Mouse (Mus musculus): ENCODE results near the gene Syce3.

Syce3 gene

GRCm38 (mm10) chr15:89425711-89426121, 15.4 kb upstream of the Syce3 start, which contains the start of gene Cpt1b:
Gene Cpt1b, minus strand, starts transcription at chr15:89425863.
- intact Hi-C loops (cut with DNase I), result no loop called here

- intact Hi-C loops (cut with DNase I), result no loop called here
Observed at GRCm38 (mm10) chr15:89424621-89425020, 14.3 kb upstream of the Syce3 start.

- intact Hi-C loops (cut with DNase I), result no loop called here
Observed at GRCm38 (mm10) chr15:89421938-89422337, 11.6 kb upstream of the Syce3 start.

- intact Hi-C loops (cut with DNase I), result no loop called here
Observed at GRCm38 (mm10) chr15:89415282-89415681, 5.0 kb upstream of the Syce3 start.

GRCm38 (mm10) chr15:89406691-89407090, 3.6 kb downstream of the Syce3 start:
- intact Hi-C loops (cut with DNase I), result no loop called here

- intact Hi-C loops (cut with DNase I), result no loop called here
Observed at GRCm38 (mm10) chr15:89404831-89405623, 5.3 kb downstream of the Syce3 start.

GRCm38 (mm10) chr15:89402471-89402870, 7.8 kb downstream of the Syce3 start:
- intact Hi-C loops (cut with DNase I), result no loop called here

- intact Hi-C loops (cut with DNase I), result no loop called here
Observed at GRCm38 (mm10) chr15:89399716-89400115, 10.6 kb downstream of the Syce3 start.

- intact Hi-C loops (cut with DNase I), result no loop called here
Observed at GRCm38 (mm10) chr15:89398146-89398545, 12.2 kb downstream of the Syce3 start.

GRCm38 (mm10) chr15:89396883-89397282, 13.4 kb downstream of the Syce3 start:
- intact Hi-C loops (cut with DNase I), result no loop called here

- intact Hi-C loops (cut with DNase I), result no loop called here
Observed at GRCm38 (mm10) chr15:89390081-89390480, 20.2 kb downstream of the Syce3 start.

GRCm38 (mm10) chr15:89387127-89387526, 23.2 kb downstream of the Syce3 start:
- intact Hi-C loops (cut with DNase I), result no loop called here

- intact Hi-C loops (cut with DNase I), result no loop called here
Observed at GRCm38 (mm10) chr15:89384617-89385016, 25.7 kb downstream of the Syce3 start, which contains the start of gene Klhdc7b. Gene Klhdc7b, plus strand, starts transcription at chr15:89384917.

GRCm38 (mm10) chr15:89379429-89379828, 30.9 kb downstream of the Syce3 start:
- intact Hi-C loops (cut with DNase I), result loop anchor here (5.0 kb wide), 1 partner anchor 53 kb away; no protein-coding TSS in a partner anchor

GRCm38 (mm10) chr15:89378831-89379401, 31.4 kb downstream of the Syce3 start, which contains the start of gene Odf3b:
Gene Odf3b, minus strand, starts transcription at chr15:89379282.
- intact Hi-C loops (cut with DNase I), result loop anchor here (5.0 kb wide), 1 partner anchor 53 kb away; no protein-coding TSS in a partner anchor

GRCm38 (mm10) chr15:89377938-89378828, 32.1 kb downstream of the Syce3 start:
- intact Hi-C loops (cut with DNase I), result loop anchor here (5.0 kb wide), 1 partner anchor 54 kb away; no protein-coding TSS in a partner anchor

- intact Hi-C loops (cut with DNase I), result loop anchor here (5.0 kb wide), 1 partner anchor 55 kb away; no protein-coding TSS in a partner anchor
Observed at GRCm38 (mm10) chr15:89377362-89377761, 32.9 kb downstream of the Syce3 start.

GRCm38 (mm10) chr15:89376957-89377356, 33.3 kb downstream of the Syce3 start, which contains the start of gene Tymp:
Gene Tymp, minus strand, starts transcription at chr15:89377039.
- intact Hi-C loops (cut with DNase I), result loop anchor here (5.0 kb wide), 1 partner anchor 55 kb away; no protein-coding TSS in a partner anchor

GRCm38 (mm10) chr15:89376040-89376439, 34.3 kb downstream of the Syce3 start:
- intact Hi-C loops (cut with DNase I), result loop anchor here (5.0 kb wide), 1 partner anchor 56 kb away; no protein-coding TSS in a partner anchor

GRCm38 (mm10) chr15:89374801-89375534, 35.3 kb downstream of the Syce3 start:
- intact Hi-C loops (cut with DNase I), result loop anchor here (5.0 kb wide), 1 partner anchor 57 kb away; no protein-coding TSS in a partner anchor

All from adrenal gland (tissue).